Mouse (Mus musculus) G1E (cell line): ENCODE data around the gene Stxbp4. TPM values are rescaled to one million over a fixed set of nuclear protein-coding genes. Genes with fewer than 3 reads are reported as not detected.

Experiments
- ATAC-seq: 2 replicates; pipeline ENCODE4 v1.8.0; 2016; ENCODE audit warnings: mild to moderate bottlenecking; ENCODE audit not compliant: insufficient number of reproducible peaks, poor library complexity, low FRiP score, severe bottlenecking; ENCODE audit errors: extremely low read depth
- DNase-seq: peaks from one replicate; pipeline ENCODE4 v3.0.0; 2012; ENCODE audit warnings: low spot score
- H3K27me3 ChIP-seq: 2 replicates; pipeline ENCODE4 v1.6.1; 2012; ENCODE audit warnings: mild to moderate bottlenecking, low read length, inconsistent platforms; ENCODE audit not compliant: insufficient read depth
- H3K36me3 ChIP-seq: replicated peaks from 2 replicates; pipeline ENCODE3; 2012; ENCODE audit warnings: mild to moderate bottlenecking, inconsistent platforms
- H3K4me1 ChIP-seq: 2 replicates; pipeline ENCODE4 v1.6.1; 2012; ENCODE audit warnings: low read depth, low read length, inconsistent platforms, mixed read lengths; ENCODE audit not compliant: insufficient read depth
- H3K4me3 ChIP-seq: 2 replicates; pipeline ENCODE4 v1.5.1; 2012; ENCODE audit warnings: low read depth, mild to moderate bottlenecking, inconsistent platforms, low read length, moderate library complexity, mixed read lengths
- H3K9me3 ChIP-seq: replicated peaks from 2 replicates; pipeline ENCODE4 v1.6.1; 2012; ENCODE audit warnings: inconsistent platforms
- CTCF ChIP-seq: IDR thresholded peaks from 2 replicates; pipeline ENCODE4 v1.5.1; 2012; ENCODE audit warnings: low read depth, low read length, inconsistent platforms, mixed read lengths
- GATA1 ChIP-seq: IDR thresholded peaks from 2 replicates; pipeline ENCODE4 v1.6.1; 2012; ENCODE audit warnings: borderline replicate concordance, low read length, inconsistent platforms, mixed read lengths
- GATA2 ChIP-seq: IDR thresholded peaks from 2 replicates; pipeline ENCODE4 v1.6.1; 2012; ENCODE audit warnings: low read depth, low read length, inconsistent platforms, borderline replicate concordance
- POLR2AphosphoS5 ChIP-seq: IDR thresholded peaks from 2 replicates; pipeline ENCODE4 v1.6.1; 2012; ENCODE audit warnings: low read depth, low read length, inconsistent platforms; ENCODE audit not compliant: insufficient replicate concordance
- TAL1 ChIP-seq: conservative IDR thresholded peaks from 2 replicates; pipeline ENCODE4 v1.6.1; 2012; ENCODE audit warnings: low read depth, low read length, inconsistent platforms, mixed read lengths
- polyA plus RNA-seq: library from polyadenylated mRNA; stranded (reverse); fragments of >175 nt; gene quantifications from 2 replicates; pipeline ENCODE4 v1.2.3, GENCODE M21; 2012
- total RNA-seq, 2 experiments: library from RNA; stranded (forward) in 1 of 2; stranded (reverse) in 1 of 2; fragments of 200-1000 nt in 1 of 2; fragments of >200 nt in 1 of 2; fragmentation: Nextera tagmentation in 1 of 2; gene quantifications; 2 replicates each; pipeline ENCODE4 v1.2.3; 2014 to 2017

The Stxbp4 gene
- total and polyA plus RNA-seq, 3 experiments: 0.28 to 23.5 (median 8.2) TPM

- H3K4me1 ChIP-seq: peaks cover 34% of the 10 kb centered on the region
- TF ChIP-seq GATA1 (no peak), CTCF (no peak), POLR2AphosphoS5 (no peak), TAL1 (no peak), GATA2 (no peak)
- H3K27me3 ChIP-seq: no peaks in the 10 kb centered on the region
- no peak for ATAC-seq
- peaks cover 51% of the 10 kb centered on the region for H3K36me3 ChIP-seq
- no peak for DNase-seq
- H3K9me3 ChIP-seq: no peaks in the 10 kb centered on the region
- no peak overlapping the region for H3K4me3 ChIP-seq
Measured at GRCm38 (mm10) chr11:90678582-90678981, 40.7 kb upstream of the Stxbp4 start.

- no peak for ATAC-seq
- Histone ChIP-seq H3K36me3 (peaks cover 55% of the 10 kb centered on the region), H3K4me1 (peaks cover 34% of the 10 kb centered on the region), H3K27me3 (no peaks in the 10 kb centered on the region), H3K4me3 (no peak overlapping the region), H3K9me3 (no peaks in the 10 kb centered on the region)
- DNase-seq: no peak
- TF ChIP-seq GATA2 (no peak), CTCF (no peak)
Measured at GRCm38 (mm10) chr11:90677771-90678288, 39.9 kb upstream of the Stxbp4 start.

GRCm38 (mm10) chr11:90677027-90677426 lies 39.1 kb upstream of the Stxbp4 start:
- TF ChIP-seq TAL1 (no peak), GATA1 (no peak), POLR2AphosphoS5 (no peak), CTCF (no peak), GATA2 (no peak)
- H3K4me3 ChIP-seq: no peak overlapping the region
- H3K36me3 ChIP-seq: peaks cover 54% of the 10 kb centered on the region
- H3K27me3 ChIP-seq: no peaks in the 10 kb centered on the region
- H3K9me3 ChIP-seq: no peaks in the 10 kb centered on the region
- no peak for DNase-seq
- no peak for ATAC-seq
- H3K4me1 ChIP-seq: peaks cover 34% of the 10 kb centered on the region

GRCm38 (mm10) chr11:90675479-90676110 lies 37.7 kb upstream of the Stxbp4 start:
- H3K4me1 ChIP-seq: peaks cover 34% of the 10 kb centered on the region
- H3K4me3 ChIP-seq: no peak overlapping the region; the same call in 1 of the 2 replicates
- ATAC-seq (peak; percentile 89), DNase-seq (peak; percentile 40)
- TF ChIP-seq GATA2 (no peak), TAL1 (peak; percentile 55; the same call in 1 of the 2 replicates)
- peaks cover 46% of the 10 kb centered on the region for H3K36me3 ChIP-seq
- H3K27me3 ChIP-seq: no peaks in the 10 kb centered on the region
- H3K9me3 ChIP-seq: no peaks in the 10 kb centered on the region

- Histone ChIP-seq H3K36me3 (peaks cover 23% of the 10 kb centered on the region), H3K4me3 (no peak overlapping the region), H3K9me3 (no peaks in the 10 kb centered on the region), H3K27me3 (no peaks in the 10 kb centered on the region), H3K4me1 (peaks cover 48% of the 10 kb centered on the region)
- no peak for ATAC-seq
- no peak for TF ChIP-seq TAL1
- no peak for DNase-seq
Measured at GRCm38 (mm10) chr11:90667325-90667724, 29.4 kb upstream of the Stxbp4 start.

- Histone ChIP-seq H3K4me3 (no peak overlapping the region; the same call in 1 of the 2 replicates), H3K4me1 (peaks cover 50% of the 10 kb centered on the region), H3K9me3 (no peaks in the 10 kb centered on the region), H3K27me3 (no peaks in the 10 kb centered on the region), H3K36me3 (peaks cover 23% of the 10 kb centered on the region)
- ATAC-seq (no peak), DNase-seq (no peak)
- TF ChIP-seq CTCF (no peak), GATA2 (no peak), TAL1 (no peak), GATA1 (no peak), POLR2AphosphoS5 (no peak)
Measured at GRCm38 (mm10) chr11:90666916-90667315, 29.0 kb upstream of the Stxbp4 start.

GRCm38 (mm10) chr11:90666144-90666757 lies 28.4 kb upstream of the Stxbp4 start:
- ATAC-seq: no peak
- no peak overlapping the region; the same call in 1 of the 2 replicates for H3K4me3 ChIP-seq
- H3K4me1 ChIP-seq: peaks cover 52% of the 10 kb centered on the region
- no peaks in the 10 kb centered on the region for H3K9me3 ChIP-seq
- no peak for DNase-seq
- H3K36me3 ChIP-seq: peaks cover 30% of the 10 kb centered on the region
- no peaks in the 10 kb centered on the region for H3K27me3 ChIP-seq
- TF ChIP-seq CTCF: no peak
- TF ChIP-seq POLR2AphosphoS5: no peak
- TF ChIP-seq GATA1: no peak
- TF ChIP-seq GATA2: no peak
- no peak for TF ChIP-seq TAL1
